Mouse (Mus musculus) G1E-ER4 (cell line): Measurements from ENCODE around the gene Tnpo1. TPM values are rescaled to one million over a fixed set of nuclear protein-coding genes. Genes with fewer than 3 reads are reported as not detected.

Experiments
- GATA1 ChIP-seq: IDR thresholded peaks from one replicate; pipeline ENCODE4 v1.8.0; 2012; ENCODE audit warnings: low read length, inconsistent platforms
- polyA plus RNA-seq: library from polyadenylated mRNA; stranded (reverse); fragments of >175 nt; gene quantifications from 2 replicates; pipeline ENCODE4 v1.2.3, GENCODE M21; 2012

Gene Tnpo1
- polyA plus RNA-seq, 1 experiment, result 12.4 TPM

DNA sequence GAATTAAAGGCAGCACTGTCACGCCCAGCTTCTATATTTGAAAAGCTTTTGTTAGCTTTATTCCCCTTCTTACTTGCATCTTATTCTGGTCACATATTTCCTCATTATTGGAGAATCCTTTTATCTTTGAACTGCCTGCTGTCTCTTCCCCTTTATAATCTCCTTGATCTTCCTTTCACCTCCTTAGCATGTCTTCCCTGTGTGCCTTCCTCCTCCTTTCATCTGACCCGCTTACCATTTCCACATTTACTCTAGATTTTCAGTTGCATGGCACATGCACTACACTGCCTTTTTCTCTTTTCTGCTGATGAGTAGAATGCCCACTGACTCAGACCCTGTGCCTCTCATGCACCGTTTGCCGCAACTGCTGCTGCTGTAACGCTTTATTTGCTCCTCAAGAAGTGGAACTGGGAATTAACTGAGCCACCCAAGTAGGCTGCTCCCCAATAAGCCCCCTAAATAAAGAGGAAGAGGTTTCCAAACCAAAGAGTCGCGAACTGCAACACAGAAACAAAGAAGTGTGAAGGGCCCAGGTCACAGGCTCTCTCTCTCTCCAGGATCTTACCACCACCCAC, 53.8 kb downstream of the Tnpo1 start:
- TF ChIP-seq GATA1, result no peak

DNA sequence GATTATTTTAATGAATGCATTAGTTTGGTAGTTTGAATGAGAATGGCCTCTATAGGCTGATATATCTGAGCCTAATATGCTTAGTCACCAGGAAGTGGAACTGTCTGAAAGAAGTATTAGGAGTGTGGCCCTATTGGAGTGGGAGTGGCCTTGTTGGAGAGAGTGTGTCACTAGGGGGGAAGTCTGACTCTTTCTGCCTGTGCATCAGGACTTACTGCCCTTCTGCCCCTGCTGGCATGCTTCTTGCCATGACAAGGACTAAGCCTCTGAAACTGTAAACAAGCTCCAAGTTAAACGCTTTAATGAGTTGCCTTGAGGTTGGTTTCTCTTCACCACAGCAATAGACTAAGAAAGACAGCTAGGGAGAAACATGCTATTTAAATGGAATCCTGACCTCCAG, 54.9 kb downstream of the Tnpo1 start:
- no peak for TF ChIP-seq GATA1

DNA sequence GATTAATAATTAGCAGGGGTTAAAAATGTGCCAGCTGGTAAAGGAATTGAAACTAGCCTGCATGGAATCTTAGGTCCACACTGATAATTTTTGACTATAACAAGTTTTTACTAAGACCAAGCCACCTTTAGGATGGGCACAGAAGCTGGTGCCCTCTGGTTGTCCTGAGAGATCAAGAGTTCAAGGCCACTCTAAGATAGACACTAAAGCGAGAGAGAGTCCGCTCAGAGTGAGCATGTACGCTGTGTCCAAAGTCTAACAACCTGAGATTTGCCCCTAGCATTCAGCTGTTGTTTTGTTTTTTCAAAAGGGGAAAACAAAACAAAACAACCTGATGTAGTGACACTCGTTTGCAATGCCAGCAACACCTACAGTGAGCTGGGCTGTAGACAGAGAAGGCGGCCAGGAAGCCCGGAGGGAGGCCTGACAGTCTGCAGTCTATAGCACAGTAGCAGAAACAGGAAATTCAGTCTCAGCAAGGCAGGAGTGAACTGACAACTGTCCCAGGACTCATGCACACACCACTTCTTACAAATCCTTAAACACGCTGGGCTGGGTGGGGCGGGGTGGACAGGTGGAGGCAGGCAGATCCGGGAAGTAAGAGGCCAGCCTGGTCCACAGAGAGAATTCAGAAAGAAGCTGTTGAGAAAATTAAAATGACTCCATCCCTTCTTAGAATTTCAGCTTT, 57.8 kb downstream of the Tnpo1 start:
- TF ChIP-seq GATA1, result no peak

DNA sequence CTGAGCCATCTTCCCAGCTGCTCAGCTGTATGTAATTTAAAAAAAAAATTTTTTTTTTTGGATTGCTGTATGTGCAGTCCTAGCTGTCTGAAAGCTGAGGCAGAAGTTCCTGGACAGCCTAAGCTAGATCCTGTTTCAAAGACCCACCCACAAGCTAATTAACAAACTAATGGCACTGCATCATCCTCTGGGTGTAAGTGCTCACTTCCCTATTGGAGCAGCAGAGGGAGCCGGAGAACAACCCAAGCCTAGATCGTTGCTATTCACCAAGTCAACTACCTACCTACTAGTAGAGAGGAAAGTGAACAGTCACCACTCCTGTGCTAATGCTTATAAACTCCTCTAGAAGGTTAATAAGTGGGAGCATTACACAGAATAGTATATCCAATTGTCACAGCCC, 58.4 kb downstream of the Tnpo1 start:
- no peak for TF ChIP-seq GATA1

DNA sequence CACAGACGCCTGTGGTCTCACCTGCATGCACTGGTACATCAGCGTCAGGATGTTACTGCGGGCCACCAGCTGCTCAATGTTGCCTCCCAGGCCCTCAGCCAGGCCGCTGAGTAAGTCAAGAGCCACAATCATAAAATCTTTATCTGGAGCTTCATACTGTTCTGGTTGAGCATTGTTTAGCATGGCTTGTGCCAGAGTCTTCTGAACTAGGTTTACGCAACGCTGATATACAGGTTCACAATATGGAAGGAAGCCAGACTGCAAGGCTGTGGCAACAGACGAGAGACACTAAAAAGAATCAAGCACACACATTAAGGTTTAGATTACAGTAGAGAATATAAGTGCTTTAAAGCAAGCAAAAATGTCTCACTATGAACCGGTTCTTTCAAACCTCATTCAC, 70.9 kb downstream of the Tnpo1 start:
- TF ChIP-seq GATA1, result no peak

DNA sequence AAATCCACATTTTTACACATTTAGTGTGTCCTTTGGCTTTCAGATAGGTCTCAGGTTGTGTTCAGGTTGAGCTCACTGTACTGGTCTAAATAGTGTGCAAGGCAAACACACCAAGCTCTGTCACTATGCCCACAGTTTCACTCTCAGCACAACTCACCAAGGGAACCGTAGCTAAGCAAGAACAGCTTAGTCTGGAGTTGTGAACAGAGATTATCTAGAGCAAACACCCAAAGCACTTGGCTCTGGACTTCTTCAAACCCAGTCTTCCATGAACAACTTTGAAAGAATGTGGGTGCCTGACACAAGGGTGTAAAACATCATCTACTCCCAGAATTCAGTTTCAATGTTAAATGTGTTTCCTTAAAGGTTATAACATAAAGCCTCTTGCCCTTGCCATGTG, 80.4 kb downstream of the Tnpo1 start:
- TF ChIP-seq GATA1, result no peak

DNA sequence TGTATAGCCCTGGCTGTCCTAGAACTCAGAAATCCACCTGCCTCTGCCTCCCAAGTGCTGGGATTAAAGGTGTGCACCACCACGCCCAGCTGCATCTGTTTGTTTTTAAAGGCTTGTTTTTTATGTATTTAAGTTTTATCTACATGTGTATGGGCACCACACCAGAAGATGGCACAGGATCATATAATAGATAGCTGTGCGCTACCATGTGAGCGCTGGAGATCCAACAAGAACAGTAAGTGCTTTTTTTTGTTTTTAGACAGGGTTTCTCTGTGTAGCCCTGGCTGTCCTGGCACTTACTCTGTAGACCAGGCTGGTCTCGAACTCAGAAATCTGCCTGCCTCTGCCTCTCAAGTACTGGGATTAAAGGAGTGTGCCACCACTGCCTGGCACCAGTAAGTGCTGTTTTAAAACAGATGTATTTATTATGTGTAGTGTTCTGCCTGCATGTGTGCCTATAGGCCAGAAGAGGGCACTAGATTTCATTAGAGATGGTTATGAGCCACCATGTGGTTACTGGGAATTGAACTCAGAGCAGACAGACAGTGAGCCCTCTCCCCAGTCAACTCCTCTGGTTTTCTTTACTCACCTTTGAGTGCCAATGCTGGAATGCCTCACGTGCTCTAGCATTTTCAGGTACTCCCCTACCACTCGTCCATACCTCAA, 89.6 kb downstream of the Tnpo1 start:
- no peak for TF ChIP-seq GATA1

DNA sequence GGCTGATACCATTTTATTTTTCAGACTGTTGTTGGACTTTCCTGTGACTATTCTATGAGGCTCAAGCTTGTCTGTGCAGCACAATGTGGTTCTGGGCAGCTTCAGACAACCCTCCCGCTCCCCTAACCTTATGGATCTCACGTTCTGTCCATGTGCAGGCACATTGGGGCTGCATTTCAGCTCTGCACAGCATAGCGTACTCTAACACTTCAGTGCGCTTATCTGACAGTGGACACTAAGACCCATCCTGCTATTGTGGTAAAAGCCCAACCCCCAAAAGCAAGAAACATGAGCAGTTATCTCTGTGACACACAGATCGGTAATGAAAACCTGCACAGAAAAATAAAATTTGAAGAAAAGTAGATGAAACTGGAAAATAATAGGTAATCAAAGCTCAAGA, 90.4 kb downstream of the Tnpo1 start:
- TF ChIP-seq GATA1, result no peak

DNA sequence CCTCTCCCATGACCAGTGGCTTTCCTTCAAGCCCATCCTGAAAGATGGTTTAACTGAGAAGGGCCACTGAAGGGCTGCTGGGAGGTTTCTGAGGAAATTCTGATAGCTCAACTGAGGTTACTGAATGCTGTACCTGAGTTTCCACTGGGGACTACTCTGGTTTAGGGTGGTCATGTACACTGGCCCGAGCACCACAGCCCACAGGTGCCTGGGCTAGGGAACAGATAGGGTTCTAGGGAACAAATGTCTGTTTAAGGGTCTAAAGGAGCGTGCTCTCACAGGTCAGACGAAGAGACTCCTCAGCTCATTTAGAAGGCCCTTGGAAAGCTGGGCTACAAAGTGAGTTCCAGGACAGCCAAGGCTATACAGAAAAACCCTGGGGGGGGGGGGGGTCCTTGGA, 91.5 kb downstream of the Tnpo1 start:
- no peak for TF ChIP-seq GATA1

DNA sequence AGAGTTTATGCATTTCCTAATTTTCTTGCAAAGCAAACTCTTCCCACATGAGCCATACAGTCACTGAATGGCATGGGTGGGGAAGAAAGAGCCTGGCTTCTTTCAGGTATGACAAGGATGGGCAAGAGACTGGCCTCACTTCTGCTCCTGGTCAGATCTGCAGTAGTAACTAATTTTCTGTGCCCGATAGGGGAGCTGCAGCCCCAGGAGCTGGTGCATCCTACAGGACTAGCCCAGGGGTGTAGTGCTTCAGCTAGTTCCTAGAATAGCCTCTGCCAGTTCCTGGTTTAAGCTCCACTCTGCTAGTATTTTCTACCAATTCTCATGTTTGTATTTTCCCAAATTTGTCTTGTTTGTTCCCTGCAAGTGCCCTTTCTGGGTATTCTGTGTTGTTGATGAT, 92.0 kb downstream of the Tnpo1 start:
- no peak for TF ChIP-seq GATA1

DNA sequence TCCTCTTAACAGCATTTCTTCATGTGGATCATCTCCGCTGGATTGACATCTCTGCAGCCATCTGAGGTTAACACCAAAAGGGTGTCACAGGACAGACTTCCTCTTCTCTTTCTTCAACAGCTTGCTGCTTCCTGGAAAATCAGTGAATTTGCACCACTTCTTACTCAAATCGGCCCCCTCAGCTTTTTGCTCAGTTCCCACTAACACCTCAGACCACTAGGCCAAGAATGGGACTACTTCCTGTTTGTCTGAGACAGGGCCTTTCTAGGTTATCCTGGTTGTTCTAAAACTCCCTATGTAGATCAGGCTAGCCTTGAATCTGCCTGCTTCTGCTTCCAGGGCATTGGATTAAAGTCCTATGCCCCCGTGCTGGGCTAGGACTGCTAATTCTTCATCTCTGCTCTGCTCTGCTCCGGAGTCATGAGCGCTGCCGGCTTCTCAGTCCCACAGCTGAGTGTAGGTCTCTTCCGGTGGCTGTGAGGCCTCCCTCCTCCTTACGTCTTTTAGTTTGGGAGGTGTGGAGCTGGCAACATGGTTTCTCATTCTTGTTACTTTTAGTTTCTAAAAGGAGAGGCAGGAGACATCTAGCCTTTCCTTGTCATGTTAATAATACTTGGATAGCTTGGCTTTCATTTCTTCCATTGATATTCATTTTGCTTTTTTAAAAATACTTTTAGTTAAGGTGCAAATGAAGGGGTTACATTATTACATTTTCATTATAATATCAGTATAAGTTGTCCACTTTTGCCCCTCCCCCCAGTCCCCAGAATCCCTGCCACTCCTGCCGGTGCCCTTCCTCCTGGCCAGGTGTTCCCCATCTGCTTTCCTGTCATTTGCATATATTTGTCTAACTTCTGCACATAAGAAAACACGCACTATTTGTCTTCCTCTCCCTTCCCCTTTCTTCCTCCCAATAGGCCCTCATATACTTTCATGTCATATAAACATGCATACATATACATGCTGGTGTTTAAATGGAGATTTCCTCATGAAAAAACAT, 93.4 kb downstream of the Tnpo1 start:
- no peak for TF ChIP-seq GATA1

DNA sequence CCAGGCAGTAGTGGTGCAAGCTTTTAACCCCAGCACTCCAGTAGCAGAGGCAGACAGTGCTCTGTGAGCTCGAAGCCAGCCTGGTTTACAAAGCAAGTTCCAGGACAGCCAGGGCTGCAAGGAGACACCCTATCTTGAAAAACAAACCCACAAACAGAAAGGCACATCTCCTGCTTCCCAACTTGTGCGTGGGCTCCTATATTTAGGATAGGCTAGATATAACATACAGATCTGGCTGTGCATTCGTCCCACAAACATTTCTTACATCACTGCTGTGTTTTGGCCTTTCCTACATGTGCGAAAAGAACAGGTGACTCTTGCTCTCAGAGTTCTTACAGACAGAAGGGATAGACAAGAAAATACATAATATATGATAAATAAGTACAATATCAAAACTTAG, 100.6 kb downstream of the Tnpo1 start:
- no peak for TF ChIP-seq GATA1

DNA sequence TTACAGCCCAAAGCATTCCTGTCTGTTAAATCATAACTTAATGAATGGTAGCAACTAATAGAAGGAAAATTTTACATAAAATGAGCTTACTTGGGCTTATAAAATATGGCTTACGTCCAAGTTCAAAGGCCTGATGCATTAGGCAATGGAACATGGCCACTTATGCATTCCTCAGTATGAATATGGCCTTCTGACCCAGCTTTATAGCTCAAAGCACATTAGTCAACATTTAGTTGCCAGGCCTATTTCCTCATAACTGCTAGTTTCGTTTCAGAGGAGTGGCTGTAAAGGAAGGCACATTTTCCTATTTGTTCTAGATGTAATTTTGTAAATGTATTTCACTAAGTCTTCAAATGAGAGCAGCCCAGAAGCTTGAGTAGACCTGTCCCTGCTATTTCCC, 107.1 kb downstream of the Tnpo1 start:
- TF ChIP-seq GATA1, result no peak

DNA sequence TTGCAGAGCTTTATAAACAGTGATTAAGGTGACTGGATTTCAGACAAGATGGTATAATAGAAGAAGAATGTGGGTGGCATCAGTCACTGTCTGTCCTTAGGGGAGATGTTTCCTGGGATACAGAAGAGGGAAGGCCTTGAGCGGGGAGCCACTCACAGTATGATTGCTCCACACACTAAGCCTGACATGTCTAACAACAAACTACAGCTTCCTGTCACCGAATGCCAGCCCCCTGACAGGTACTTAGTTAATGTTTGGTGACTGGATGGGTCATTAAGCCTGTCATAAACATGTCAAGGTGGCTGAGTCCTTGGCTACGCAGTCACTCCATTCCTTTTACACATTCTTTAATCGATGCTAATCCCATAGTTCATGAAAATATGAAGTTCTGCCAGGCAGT, 108.0 kb downstream of the Tnpo1 start:
- TF ChIP-seq GATA1, result no peak

DNA sequence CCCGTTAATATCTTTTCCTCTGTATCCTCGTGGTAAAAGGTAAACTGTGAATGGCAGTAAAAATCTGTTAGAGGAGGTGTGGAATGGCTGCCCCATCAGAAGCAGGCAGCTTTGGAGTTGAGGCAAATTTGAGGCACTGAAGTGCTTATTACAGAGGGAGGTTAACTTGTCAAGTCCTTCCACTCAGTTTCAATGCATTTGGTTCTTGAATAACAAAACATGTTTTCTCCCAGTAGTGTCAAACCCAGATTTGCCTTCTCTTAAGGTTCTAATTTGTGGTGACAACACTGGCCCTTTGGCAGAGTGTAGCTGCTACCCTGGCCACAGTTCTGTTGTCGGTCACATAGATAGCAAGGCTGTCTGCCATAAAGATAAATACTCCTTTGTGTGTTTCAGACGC, 108.4 kb downstream of the Tnpo1 start:
- TF ChIP-seq GATA1, result no peak

DNA sequence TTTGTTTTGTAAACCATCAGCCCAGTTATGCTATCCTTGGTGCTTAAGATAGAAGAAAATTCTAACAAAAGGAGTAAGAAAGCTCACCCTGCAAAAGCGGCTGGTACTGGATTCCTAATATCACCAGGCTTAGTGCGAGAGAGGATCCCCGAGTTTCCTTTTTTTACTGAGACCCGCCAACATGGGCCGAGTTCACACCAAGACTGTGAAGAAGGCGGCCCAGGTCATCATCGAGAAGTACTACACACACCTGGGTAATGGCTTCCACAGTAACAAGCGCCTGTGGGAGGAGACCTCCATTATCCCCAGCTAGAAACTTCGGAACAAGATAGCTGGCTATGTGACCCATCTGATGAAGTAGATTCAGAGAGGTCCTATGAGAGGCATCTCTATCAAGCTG, 109.6 kb downstream of the Tnpo1 start:
- TF ChIP-seq GATA1, result no peak
